Mouse (Mus musculus) forebrain, embryonic 15.5 days (tissue): ENCODE data around the gene Scnm1. TPM values are rescaled to one million over a fixed set of nuclear protein-coding genes. Genes with fewer than 3 reads are reported as not detected.

Source experiments
- ATAC-seq: fragments of 200-750 bp; cut with Nextera tagmentation; replicated peaks from 2 replicates; pipeline ENCODE4 v1.8.0; 2017; ENCODE audit warnings: mild to moderate bottlenecking, moderate TSS enrichment, moderate library complexity
- H3K27ac ChIP-seq: fragments of 300-500 bp; sonication (generic); replicated peaks from 2 replicates; pipeline ENCODE4 v1.5.1; 2015; ENCODE audit warnings: mild to moderate bottlenecking, inconsistent platforms
- H3K27me3 ChIP-seq: fragments of 300-500 bp; sonication (generic); 2 replicates; pipeline ENCODE4 v1.6.1; 2015; ENCODE audit warnings: inconsistent platforms
- H3K36me3 ChIP-seq: fragments of 300-500 bp; sonication (generic); 2 replicates; pipeline ENCODE4 v1.6.1; 2015; ENCODE audit warnings: mild to moderate bottlenecking, inconsistent platforms
- H3K4me1 ChIP-seq: fragments of 300-500 bp; sonication (generic); 2 replicates; pipeline ENCODE4 v1.6.1; 2015; ENCODE audit warnings: inconsistent platforms
- H3K4me2 ChIP-seq: fragments of 300-500 bp; sonication (generic); replicated peaks from 2 replicates; pipeline ENCODE4 v1.6.1; 2015; ENCODE audit warnings: mild to moderate bottlenecking, inconsistent platforms
- H3K4me3 ChIP-seq: fragments of 300-500 bp; sonication (generic); 2 replicates; pipeline ENCODE4 v1.5.1; 2015; ENCODE audit warnings: mild to moderate bottlenecking, inconsistent platforms
- H3K9ac ChIP-seq: fragments of 300-500 bp; sonication (generic); replicated peaks from 2 replicates; pipeline ENCODE4 v1.6.1; 2015; ENCODE audit warnings: mild to moderate bottlenecking, inconsistent platforms
- H3K9me3 ChIP-seq: fragments of 300-500 bp; sonication (generic); 2 replicates; pipeline ENCODE4 v1.6.1; 2016; ENCODE audit warnings: inconsistent platforms
- WGBS: fragments of 180-500 bp; shearing (Covaris S2); methylation state at CpG from one replicate; pipeline ENCODE4 v1.1.7; 2015; ENCODE audit warnings: mixed read lengths; 5-methylcytosine and 5-hydroxymethylcytosine counted together
- polyA plus RNA-seq: library from polyadenylated mRNA; unstranded; fragments of >200 nt; fragmentation: Nextera tagmentation; extraction: Ambion mirVana; gene quantifications from 2 replicates; pipeline ENCODE4 v1.2.1, GENCODE M21; 2015

Scnm1 gene
- polyA plus RNA-seq, 1 experiment from 2014 or later, result 108 TPM

- Histone ChIP-seq H3K4me1 (peaks cover 36% of the 10 kb centered on the region), H3K27me3 (peaks cover 3% of the 10 kb centered on the region; the same call in 1 of the 2 replicates), H3K9ac (no peak overlapping the region), H3K4me3 (no peak overlapping the region), H3K4me2 (no peak overlapping the region), H3K36me3 (peaks cover 46% of the 10 kb centered on the region), H3K9me3 (no peaks in the 10 kb centered on the region), H3K27ac (no peak overlapping the region)
- WGBS, result 68% methylated on average over 5 of the region's 5 CpGs
- ATAC-seq, result no peak
Observed at GRCm38 (mm10) chr3:95164256-95164550, 30.4 kb upstream of the Scnm1 start.

DNA sequence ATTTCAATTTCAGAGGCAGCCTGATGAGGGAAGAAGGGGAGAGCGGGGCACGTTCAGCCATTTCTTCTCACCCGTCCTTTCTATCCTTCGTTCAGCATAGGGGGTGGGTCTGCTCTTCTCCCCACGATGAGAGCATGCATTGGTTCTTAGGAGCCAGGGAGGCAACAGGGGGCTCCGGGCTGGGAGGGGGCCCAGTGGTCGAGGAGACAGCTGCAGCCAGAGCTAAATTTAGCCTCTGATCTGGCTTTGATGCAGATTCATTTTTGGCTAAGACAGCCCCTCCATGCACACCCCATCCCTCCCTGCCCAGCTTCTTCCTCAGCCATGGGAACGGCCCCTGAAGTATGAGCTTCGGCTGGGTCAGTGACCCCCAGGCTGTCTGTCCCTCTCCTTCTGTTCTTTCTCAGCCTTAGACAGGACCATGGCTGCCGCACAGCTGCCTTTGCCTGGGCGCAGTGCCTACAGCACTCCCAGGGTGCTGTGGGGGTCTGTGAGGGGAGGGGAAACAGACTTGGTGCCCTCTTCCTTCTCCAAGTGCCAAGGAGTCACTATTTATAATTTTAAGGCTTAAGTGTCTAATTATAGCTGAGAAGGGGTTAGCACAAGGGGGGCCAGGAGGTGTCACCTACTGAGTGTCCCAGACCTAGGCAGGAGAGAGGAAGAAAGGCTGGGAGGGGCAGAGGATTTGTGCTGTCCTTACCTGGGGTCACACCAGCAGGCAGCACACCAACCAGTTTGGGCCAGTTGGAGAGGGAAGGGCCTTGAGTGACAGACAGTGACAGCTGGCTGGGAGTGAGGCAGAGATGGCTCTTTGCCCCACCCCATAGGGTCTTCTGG lies 29.8 kb upstream of the Scnm1 start:
- no peak overlapping the region for H3K9ac ChIP-seq
- WGBS, result 59% methylated on average over 11 of the region's 11 CpGs
- peak overlapping the region; percentile 75 for H3K4me2 ChIP-seq
- H3K4me3 ChIP-seq, result peak overlapping the region; percentile 67; the same call in 1 of the 2 replicates
- H3K4me1 ChIP-seq, result peaks cover 36% of the 10 kb centered on the region
- H3K36me3 ChIP-seq, result peaks cover 41% of the 10 kb centered on the region
- no peak for ATAC-seq
- H3K9me3 ChIP-seq, result no peaks in the 10 kb centered on the region
- no peaks in the 10 kb centered on the region for H3K27me3 ChIP-seq
- no peak overlapping the region for H3K27ac ChIP-seq

GRCm38 (mm10) chr3:95162345-95162628 lies 28.5 kb upstream of the Scnm1 start:
- no peak for ATAC-seq
- peak overlapping the region; percentile 83 for H3K27ac ChIP-seq
- peak overlapping the region; percentile 67 for H3K4me3 ChIP-seq
- 11% methylated on average over 2 of the region's 2 CpGs for WGBS
- H3K27me3 ChIP-seq, result no peaks in the 10 kb centered on the region
- peak overlapping the region; percentile 84 for H3K9ac ChIP-seq
- H3K4me1 ChIP-seq, result peaks cover 36% of the 10 kb centered on the region
- no peaks in the 10 kb centered on the region for H3K9me3 ChIP-seq
- H3K36me3 ChIP-seq, result peaks cover 27% of the 10 kb centered on the region
- peak overlapping the region; percentile 75 for H3K4me2 ChIP-seq

GRCm38 (mm10) chr3:95161618-95162344 lies 28.0 kb upstream of the Scnm1 start:
- Histone ChIP-seq H3K27me3 (no peaks in the 10 kb centered on the region), H3K36me3 (peaks cover 22% of the 10 kb centered on the region), H3K4me2 (peak overlapping the region; percentile 75), H3K9me3 (no peaks in the 10 kb centered on the region), H3K4me3 (peak overlapping the region; percentile 67), H3K9ac (peak overlapping the region; percentile 84), H3K27ac (peak overlapping the region; percentile 83), H3K4me1 (peaks cover 36% of the 10 kb centered on the region)
- WGBS, result 3% methylated on average over 9 of the region's 9 CpGs
- ATAC-seq, result peak; percentile 6

GRCm38 (mm10) chr3:95161041-95161551 lies 27.3 kb upstream of the Scnm1 start:
- Histone ChIP-seq H3K4me1 (peaks cover 36% of the 10 kb centered on the region), H3K36me3 (peaks cover 16% of the 10 kb centered on the region), H3K9ac (peak overlapping the region; percentile 84), H3K9me3 (no peaks in the 10 kb centered on the region), H3K27me3 (no peaks in the 10 kb centered on the region), H3K4me3 (peak overlapping the region; percentile 67), H3K4me2 (peak overlapping the region; percentile 75), H3K27ac (peak overlapping the region; percentile 83)
- peak; percentile 11 for ATAC-seq
- 1% methylated on average over 29 of the region's 30 CpGs for WGBS

DNA sequence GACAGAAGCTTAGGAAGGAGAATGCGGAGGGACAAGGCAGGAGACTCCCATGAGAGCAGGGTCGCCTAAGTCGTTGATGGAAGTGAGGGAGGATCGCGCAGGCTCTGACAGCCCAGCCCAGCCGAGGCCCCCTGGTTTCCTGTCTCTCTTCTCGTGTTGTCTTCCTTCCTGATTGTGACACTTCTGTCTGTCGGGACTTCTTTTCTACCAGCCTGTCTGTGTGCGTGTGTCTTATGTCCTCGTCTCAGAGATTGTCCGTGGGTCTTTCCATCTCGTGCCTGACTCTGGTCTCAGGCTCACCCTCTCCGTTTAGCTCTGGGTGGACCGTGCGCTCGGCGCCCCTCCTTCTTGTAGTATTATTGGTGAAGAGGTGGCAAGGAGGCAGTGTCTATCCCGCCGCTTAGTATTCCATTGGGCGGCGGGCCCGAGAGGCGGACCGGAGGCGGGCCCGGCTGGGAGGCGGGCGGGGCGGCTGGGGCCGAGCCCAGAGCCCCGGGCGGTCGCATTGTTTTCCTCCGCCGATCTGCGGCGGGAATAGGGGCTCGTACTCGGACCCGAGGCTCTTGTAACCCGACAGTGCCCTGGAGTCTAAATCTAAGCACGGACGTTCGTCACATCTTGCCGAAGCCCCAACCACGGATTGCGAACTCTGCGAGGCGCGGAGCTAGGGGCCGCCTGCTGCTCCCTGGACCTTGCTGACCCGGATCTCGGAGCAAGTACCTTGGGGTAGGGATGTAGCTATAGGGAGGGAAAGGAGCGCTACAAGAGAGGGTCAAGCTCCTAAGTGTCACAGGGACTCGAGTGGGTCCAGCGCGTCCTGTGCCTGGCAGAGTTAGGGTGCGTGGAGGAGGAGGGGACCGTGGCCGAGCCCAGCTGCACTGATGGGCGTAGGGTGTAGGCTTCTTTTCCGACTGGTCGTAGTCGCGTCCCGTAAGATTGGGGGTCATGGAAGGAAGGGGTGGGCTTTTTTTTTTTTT lies 26.5 kb upstream of the Scnm1 start, which contains the start of gene Sema6c:
Sema6c (plus strand) TSS at position 471 of the 977 bp plus-strand sequence.
- H3K9me3 ChIP-seq, result no peaks in the 10 kb centered on the region
- H3K9ac ChIP-seq, result peak within 1 kb of the TSS; percentile 84
- H3K4me1 ChIP-seq, result peaks cover 36% of the 10 kb centered on the region
- H3K36me3 ChIP-seq, result peaks cover 10% of the 10 kb centered on the region; the same call in 1 of the 2 replicates
- WGBS, result under 1% methylated on average over 66 of the region's 66 CpGs
- peak within 1 kb of the TSS; percentile 83 for H3K27ac ChIP-seq
- H3K27me3 ChIP-seq, result no peaks in the 10 kb centered on the region
- H3K4me2 ChIP-seq, result peak within 1 kb of the TSS; percentile 75
- peak within 1 kb of the TSS; percentile 67 for H3K4me3 ChIP-seq
- peak; percentile 98 for ATAC-seq

DNA sequence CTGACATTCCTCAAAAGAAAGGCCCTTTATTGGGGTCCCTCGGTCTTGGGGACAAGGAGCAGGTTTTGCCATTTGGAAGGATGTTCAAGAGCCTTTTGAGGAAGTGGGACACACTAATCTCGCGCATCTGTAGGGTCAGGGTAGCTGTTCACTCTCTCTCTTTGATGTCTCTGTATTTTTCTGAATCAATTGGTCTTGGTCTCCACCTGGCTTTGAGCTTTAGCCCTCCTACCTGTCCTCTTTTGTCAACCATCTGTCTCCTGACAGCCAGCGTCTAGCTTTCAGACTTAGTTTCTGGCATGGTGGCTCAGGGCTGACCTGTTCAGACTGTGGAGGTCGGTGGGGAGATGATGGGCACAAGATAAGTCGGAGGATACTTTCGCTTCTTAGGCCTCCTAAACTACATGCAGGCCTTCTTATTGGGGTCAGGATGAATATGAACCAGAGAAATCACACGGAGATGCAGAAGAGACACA lies 25.7 kb upstream of the Scnm1 start:
- Histone ChIP-seq H3K4me2 (peak overlapping the region; percentile 75), H3K9ac (peak overlapping the region; percentile 84), H3K9me3 (no peaks in the 10 kb centered on the region), H3K36me3 (peaks cover 3% of the 10 kb centered on the region; the same call in 1 of the 2 replicates), H3K27me3 (no peaks in the 10 kb centered on the region), H3K4me1 (peaks cover 35% of the 10 kb centered on the region), H3K4me3 (peak overlapping the region; percentile 67), H3K27ac (peak overlapping the region; percentile 22; the same call in 1 of the 2 replicates)
- WGBS, result 12% methylated on average over 8 of the region's 8 CpGs
- ATAC-seq, result no peak

- Histone ChIP-seq H3K27me3 (no peaks in the 10 kb centered on the region), H3K4me2 (no peak overlapping the region), H3K9me3 (no peaks in the 10 kb centered on the region), H3K9ac (no peak overlapping the region), H3K4me3 (no peak overlapping the region), H3K4me1 (no peaks in the 10 kb centered on the region), H3K36me3 (no peaks in the 10 kb centered on the region), H3K27ac (no peak overlapping the region)
- WGBS, result 53% methylated on average over 4 of the region's 4 CpGs
- ATAC-seq, result no peak
Observed at GRCm38 (mm10) chr3:95153874-95154273, 20.1 kb upstream of the Scnm1 start.

GRCm38 (mm10) chr3:95147924-95148323 lies 14.1 kb upstream of the Scnm1 start:
- Histone ChIP-seq H3K9me3 (no peaks in the 10 kb centered on the region), H3K27ac (no peak overlapping the region), H3K4me2 (no peak overlapping the region), H3K4me1 (no peaks in the 10 kb centered on the region), H3K4me3 (no peak overlapping the region), H3K9ac (no peak overlapping the region), H3K27me3 (no peaks in the 10 kb centered on the region), H3K36me3 (no peaks in the 10 kb centered on the region)
- no peak for ATAC-seq
- 63% methylated on average over 3 of the region's 3 CpGs for WGBS

GRCm38 (mm10) chr3:95142617-95143011 lies 8.8 kb upstream of the Scnm1 start:
- no peak overlapping the region for H3K27ac ChIP-seq
- peak; percentile 82 for ATAC-seq
- no peaks in the 10 kb centered on the region for H3K27me3 ChIP-seq
- H3K4me1 ChIP-seq, result no peaks in the 10 kb centered on the region
- no peaks in the 10 kb centered on the region for H3K9me3 ChIP-seq
- H3K9ac ChIP-seq, result no peak overlapping the region
- no peak overlapping the region for H3K4me2 ChIP-seq
- H3K4me3 ChIP-seq, result no peak overlapping the region
- 10% methylated on average over 5 of the region's 5 CpGs for WGBS
- H3K36me3 ChIP-seq, result peaks cover 12% of the 10 kb centered on the region

DNA sequence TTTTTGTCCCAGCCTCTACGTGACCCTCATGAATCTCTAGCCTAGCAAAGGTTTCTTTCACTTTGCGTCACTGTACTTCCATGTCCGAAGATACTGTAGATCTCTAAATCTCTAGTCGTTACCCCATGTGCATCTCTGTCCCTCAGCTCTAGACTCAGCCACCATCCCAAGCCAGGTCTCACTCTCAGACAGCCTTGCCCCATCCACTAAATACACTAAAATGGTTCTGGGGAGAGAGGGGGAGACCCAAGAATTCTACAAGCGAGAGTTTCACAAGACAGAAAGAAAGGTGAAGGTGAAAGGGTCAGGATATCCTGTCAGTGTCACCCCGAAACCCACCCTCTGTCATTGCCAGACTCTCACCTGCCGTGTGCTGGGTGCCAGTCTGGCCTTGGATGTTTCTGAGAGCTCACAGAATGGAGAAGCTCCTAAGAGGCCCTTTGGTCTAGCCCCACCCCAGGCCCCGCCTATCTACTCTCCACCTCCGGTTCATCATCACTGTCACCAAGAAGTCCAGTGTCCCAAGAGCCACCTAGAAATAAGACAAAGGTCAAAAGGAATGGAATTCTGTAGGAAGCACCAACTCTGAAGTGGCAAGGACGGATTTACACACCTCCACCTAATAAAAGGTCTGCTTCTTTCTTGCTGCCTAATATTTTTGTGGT lies 8.3 kb upstream of the Scnm1 start, which contains the start of gene Tnfaip8l2:
Tnfaip8l2 (minus strand) TSS at position 409 of the 665 bp plus-strand sequence.
- Histone ChIP-seq H3K27ac (no peak within 1 kb of the TSS), H3K27me3 (no peaks in the 10 kb centered on the region), H3K4me2 (no peak within 1 kb of the TSS), H3K4me3 (no peak within 1 kb of the TSS), H3K4me1 (no peaks in the 10 kb centered on the region), H3K9me3 (no peaks in the 10 kb centered on the region), H3K9ac (no peak within 1 kb of the TSS), H3K36me3 (peaks cover 12% of the 10 kb centered on the region)
- 83% methylated on average over 10 of the region's 10 CpGs for WGBS
- ATAC-seq, result peak; percentile 44; the same call in 1 of the 2 replicates
